Mouse (Mus musculus): Measurements from ENCODE around the gene Gpm6a. TPM values are rescaled to one million over a fixed set of nuclear protein-coding genes. Genes with fewer than 3 reads are reported as not detected.

The Gpm6a gene
- 2.8 and 2.9 TPM in 2 replicates for polyA plus RNA-seq (2015; fragmentation: Nextera tagmentation; extraction: Ambion mirVana)

GRCm38 (mm10) chr8:54954741-54955455 lies at the start of gene Gpm6a:
Gene Gpm6a (plus strand): TSS chr8:54954843.
- Histone ChIP-seq H3K4me1 (ENCODE audit: control insufficient read depth, low read depth, low read length) (no peaks in the 10 kb centered on the region), H3K9me3 (replicated peaks; ENCODE audit: control insufficient read depth, low read length) (no peaks in the 10 kb centered on the region), H3K27me3 (ENCODE audit: control insufficient read depth, insufficient read depth, low read depth, low read length) (no peaks in the 10 kb centered on the region), H3K36me3 (ENCODE audit: control insufficient read depth, insufficient read depth) (no peaks in the 10 kb centered on the region), H3K9ac (ENCODE audit: low read depth, low read length) (no peak within 1 kb of the TSS), H3K27ac (ENCODE audit: low read length) (no peak within 1 kb of the TSS), H3K4me2 (ENCODE audit: low read depth, low read length) (no peak within 1 kb of the TSS), H3K4me3 (ENCODE audit: low read depth, low read length) (no peak within 1 kb of the TSS)
- no peak for ATAC-seq (ENCODE audit: low read depth)
- 35% methylated on average over 13 of the region's 13 CpGs for WGBS (ENCODE audit: insufficient replicate concordance)

GRCm38 (mm10) chr8:54912891-54913290 lies 41.8 kb upstream of the Gpm6a start:
- H3K27me3 ChIP-seq (ENCODE audit: control insufficient read depth, insufficient read depth, low read depth, low read length): no peaks in the 10 kb centered on the region
- 70% methylated on average over 2 of the region's 2 CpGs for WGBS (ENCODE audit: insufficient replicate concordance)
- H3K4me2 ChIP-seq (ENCODE audit: low read depth, low read length): no peak overlapping the region
- H3K9ac ChIP-seq (ENCODE audit: low read depth, low read length): no peak overlapping the region
- H3K36me3 ChIP-seq (ENCODE audit: control insufficient read depth, insufficient read depth): no peaks in the 10 kb centered on the region
- H3K4me1 ChIP-seq (ENCODE audit: control insufficient read depth, low read depth, low read length): no peaks in the 10 kb centered on the region
- no peak overlapping the region for H3K4me3 ChIP-seq (ENCODE audit: low read depth, low read length)
- H3K9me3 ChIP-seq (replicated peaks; ENCODE audit: control insufficient read depth, low read length): no peaks in the 10 kb centered on the region
- no peak overlapping the region for H3K27ac ChIP-seq (ENCODE audit: low read length)
- ATAC-seq (ENCODE audit: low read depth): no peak

GRCm38 (mm10) chr8:54917710-54918109 lies 36.9 kb upstream of the Gpm6a start:
- no peaks in the 10 kb centered on the region for H3K4me1 ChIP-seq (ENCODE audit: control insufficient read depth, low read depth, low read length)
- H3K4me2 ChIP-seq (ENCODE audit: low read depth, low read length): no peak overlapping the region
- H3K36me3 ChIP-seq (ENCODE audit: control insufficient read depth, insufficient read depth): no peaks in the 10 kb centered on the region
- no peaks in the 10 kb centered on the region for H3K9me3 ChIP-seq (replicated peaks; ENCODE audit: control insufficient read depth, low read length)
- ATAC-seq (ENCODE audit: low read depth): no peak
- WGBS (ENCODE audit: insufficient replicate concordance): 52% methylated on average over 6 of the region's 9 CpGs
- H3K27ac ChIP-seq (ENCODE audit: low read length): no peak overlapping the region
- H3K4me3 ChIP-seq (ENCODE audit: low read depth, low read length): no peak overlapping the region
- no peaks in the 10 kb centered on the region for H3K27me3 ChIP-seq (ENCODE audit: control insufficient read depth, insufficient read depth, low read depth, low read length)
- H3K9ac ChIP-seq (ENCODE audit: low read depth, low read length): no peak overlapping the region

GRCm38 (mm10) chr8:54922160-54922855 lies 32.3 kb upstream of the Gpm6a start:
- H3K4me1 ChIP-seq (ENCODE audit: control insufficient read depth, low read depth, low read length): no peaks in the 10 kb centered on the region
- no peaks in the 10 kb centered on the region for H3K36me3 ChIP-seq (ENCODE audit: control insufficient read depth, insufficient read depth)
- 35% methylated on average over 2 of the region's 2 CpGs for WGBS (ENCODE audit: insufficient replicate concordance)
- no peak overlapping the region for H3K4me2 ChIP-seq (ENCODE audit: low read depth, low read length)
- H3K27me3 ChIP-seq (ENCODE audit: control insufficient read depth, insufficient read depth, low read depth, low read length): no peaks in the 10 kb centered on the region
- H3K4me3 ChIP-seq (ENCODE audit: low read depth, low read length): no peak overlapping the region
- no peak overlapping the region for H3K9ac ChIP-seq (ENCODE audit: low read depth, low read length)
- no peak for ATAC-seq (ENCODE audit: low read depth)
- H3K9me3 ChIP-seq (replicated peaks; ENCODE audit: control insufficient read depth, low read length): no peaks in the 10 kb centered on the region
- H3K27ac ChIP-seq (ENCODE audit: low read length): no peak overlapping the region

GRCm38 (mm10) chr8:54924936-54925335 lies 29.7 kb upstream of the Gpm6a start:
- no peak overlapping the region for H3K4me2 ChIP-seq (ENCODE audit: low read depth, low read length)
- no peak for ATAC-seq (ENCODE audit: low read depth)
- no peaks in the 10 kb centered on the region for H3K9me3 ChIP-seq (replicated peaks; ENCODE audit: control insufficient read depth, low read length)
- no peaks in the 10 kb centered on the region for H3K27me3 ChIP-seq (ENCODE audit: control insufficient read depth, insufficient read depth, low read depth, low read length)
- H3K36me3 ChIP-seq (ENCODE audit: control insufficient read depth, insufficient read depth): no peaks in the 10 kb centered on the region
- WGBS (ENCODE audit: insufficient replicate concordance): 48% methylated on average over 3 of the region's 3 CpGs
- no peak overlapping the region for H3K4me3 ChIP-seq (ENCODE audit: low read depth, low read length)
- no peak overlapping the region for H3K27ac ChIP-seq (ENCODE audit: low read length)
- no peak overlapping the region for H3K9ac ChIP-seq (ENCODE audit: low read depth, low read length)
- H3K4me1 ChIP-seq (ENCODE audit: control insufficient read depth, low read depth, low read length): no peaks in the 10 kb centered on the region

GRCm38 (mm10) chr8:54932306-54932705 lies 22.3 kb upstream of the Gpm6a start:
- Histone ChIP-seq H3K4me3 (ENCODE audit: low read depth, low read length) (no peak overlapping the region), H3K4me2 (ENCODE audit: low read depth, low read length) (no peak overlapping the region), H3K9ac (ENCODE audit: low read depth, low read length) (no peak overlapping the region), H3K27me3 (ENCODE audit: control insufficient read depth, insufficient read depth, low read depth, low read length) (no peaks in the 10 kb centered on the region), H3K4me1 (ENCODE audit: control insufficient read depth, low read depth, low read length) (no peaks in the 10 kb centered on the region), H3K9me3 (replicated peaks; ENCODE audit: control insufficient read depth, low read length) (no peaks in the 10 kb centered on the region), H3K27ac (ENCODE audit: low read length) (no peak overlapping the region), H3K36me3 (ENCODE audit: control insufficient read depth, insufficient read depth) (no peaks in the 10 kb centered on the region)
- WGBS (ENCODE audit: insufficient replicate concordance): 52% methylated on average over 2 of the region's 2 CpGs
- ATAC-seq (ENCODE audit: low read depth): no peak

- Histone ChIP-seq H3K4me2 (ENCODE audit: low read depth, low read length) (no peak overlapping the region), H3K27me3 (ENCODE audit: control insufficient read depth, insufficient read depth, low read depth, low read length) (no peaks in the 10 kb centered on the region), H3K36me3 (ENCODE audit: control insufficient read depth, insufficient read depth) (no peaks in the 10 kb centered on the region), H3K4me3 (ENCODE audit: low read depth, low read length) (no peak overlapping the region), H3K9ac (ENCODE audit: low read depth, low read length) (no peak overlapping the region), H3K4me1 (ENCODE audit: control insufficient read depth, low read depth, low read length) (no peaks in the 10 kb centered on the region), H3K9me3 (replicated peaks; ENCODE audit: control insufficient read depth, low read length) (no peaks in the 10 kb centered on the region), H3K27ac (ENCODE audit: low read length) (no peak overlapping the region)
- ATAC-seq (ENCODE audit: low read depth): no peak
- WGBS (ENCODE audit: insufficient replicate concordance): 66% methylated on average over 2 of the region's 2 CpGs
Measured at GRCm38 (mm10) chr8:54953351-54953750, 1.3 kb upstream of the Gpm6a start.

GRCm38 (mm10) chr8:54954030-54954429 lies 613 bp upstream of the Gpm6a start:
- WGBS (ENCODE audit: insufficient replicate concordance): 53% methylated on average over 6 of the region's 6 CpGs

GRCm38 (mm10) chr8:54955456-54955800 lies 785 bp downstream of the Gpm6a start:
- 50% methylated on average over 3 of the region's 3 CpGs for WGBS (ENCODE audit: insufficient replicate concordance)
- no peaks in the 10 kb centered on the region for H3K27me3 ChIP-seq (ENCODE audit: control insufficient read depth, insufficient read depth, low read depth, low read length)
- H3K9ac ChIP-seq (ENCODE audit: low read depth, low read length): no peak overlapping the region
- H3K4me1 ChIP-seq (ENCODE audit: control insufficient read depth, low read depth, low read length): no peaks in the 10 kb centered on the region
- no peak overlapping the region for H3K4me2 ChIP-seq (ENCODE audit: low read depth, low read length)
- no peak for ATAC-seq (ENCODE audit: low read depth)
- H3K27ac ChIP-seq (ENCODE audit: low read length): no peak overlapping the region
- no peak overlapping the region for H3K4me3 ChIP-seq (ENCODE audit: low read depth, low read length)
- no peaks in the 10 kb centered on the region for H3K36me3 ChIP-seq (ENCODE audit: control insufficient read depth, insufficient read depth)
- no peaks in the 10 kb centered on the region for H3K9me3 ChIP-seq (replicated peaks; ENCODE audit: control insufficient read depth, low read length)

More at GRCm38 (mm10) chr8:54954030-54954429, 613 bp upstream of the Gpm6a start:
- H3K36me3 ChIP-seq (ENCODE audit: control insufficient read depth, insufficient read depth): no peaks in the 10 kb centered on the region
- H3K27me3 ChIP-seq (ENCODE audit: control insufficient read depth, insufficient read depth, low read depth, low read length): no peaks in the 10 kb centered on the region
- H3K9me3 ChIP-seq (replicated peaks; ENCODE audit: control insufficient read depth, low read length): no peaks in the 10 kb centered on the region
- no peak overlapping the region for H3K27ac ChIP-seq (ENCODE audit: low read length)
- H3K9ac ChIP-seq (ENCODE audit: low read depth, low read length): no peak overlapping the region
- no peak for ATAC-seq (ENCODE audit: low read depth)
- H3K4me2 ChIP-seq (ENCODE audit: low read depth, low read length): no peak overlapping the region
- H3K4me3 ChIP-seq (ENCODE audit: low read depth, low read length): no peak overlapping the region
- no peaks in the 10 kb centered on the region for H3K4me1 ChIP-seq (ENCODE audit: control insufficient read depth, low read depth, low read length)

All from liver, embryonic 16.5 days (tissue).